Mouse (Mus musculus): ENCODE results near the gene Tmem119. TPM values are rescaled to one million over a fixed set of nuclear protein-coding genes. Genes with fewer than 3 reads are reported as not detected.

Gene Tmem119
- polyA plus RNA-seq, 2 experiments = 1.1 to 1.4 TPM

DNA sequence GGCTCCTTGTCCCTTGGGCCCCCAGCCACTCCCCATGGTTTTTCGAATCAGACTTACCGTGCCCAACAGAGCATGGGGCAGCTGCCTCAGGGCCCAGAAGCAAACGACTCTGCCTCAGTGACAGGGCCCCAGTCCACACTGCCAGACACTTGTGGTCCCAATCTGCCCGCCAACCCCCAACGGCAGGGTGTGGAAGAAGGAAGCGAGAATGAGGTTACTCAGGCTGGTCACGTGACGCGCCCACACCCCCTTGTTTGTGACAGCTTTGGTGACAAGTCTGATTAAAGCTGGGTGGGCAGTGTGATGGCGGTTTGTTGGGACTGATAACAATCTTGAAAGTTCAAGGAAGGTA, 30.0 kb upstream of the Tmem119 start:
- peak overlapping the region; percentile 51 for H3K9ac ChIP-seq (replicated peaks)
- peak overlapping the region; percentile 19 to 38 for H3K4me3 ChIP-seq (ENCODE audit: insufficient read depth in 1 of 2, low read depth in 2 of 2, low read length in 2 of 2)
- H3K27ac ChIP-seq = peak overlapping the region; percentile 13; the same call in 1 of the 2 replicates
- DNase-seq (ENCODE audit: low read depth in 3 of 3, low spot score in 3 of 3) = peak in 2 of 3 experiments; percentile 33 to 49
- WGBS (ENCODE audit: insufficient replicate concordance) = 7% methylated on average over 10 of the region's 10 CpGs
- H3K36me3 ChIP-seq (replicated peaks; ENCODE audit: control insufficient read depth, insufficient read depth, low read depth) = no peaks in the 10 kb centered on the region
- H3K4me1 ChIP-seq (replicated peaks; ENCODE audit: control insufficient read depth in 2 of 2, insufficient read depth in 2 of 2, low read length in 1 of 2) = peaks cover 3 to 19% of the 10 kb centered on the region in 2 experiments; a peak in 3 of 4 replicates
- H3K27me3 ChIP-seq (ENCODE audit: control insufficient read depth, insufficient read depth, low read length) = no peaks in the 10 kb centered on the region
- TF ChIP-seq CTCF (IDR thresholded peaks at IDR 0.05; ENCODE audit: low read depth) (no peak), EP300 (IDR thresholded peaks at IDR 0.05; ENCODE audit: low read depth) (no peak)
- H3K9me3 ChIP-seq (ENCODE audit: control insufficient read depth, low read length) = no peaks in the 10 kb centered on the region
- H3K4me2 ChIP-seq (ENCODE audit: low read depth) = peak overlapping the region; percentile 51
- ATAC-seq (ENCODE audit: insufficient read depth) = peak; percentile 72

GRCm38 (mm10) chr5:113829566-113830291, 29.4 kb upstream of the Tmem119 start:
- Histone ChIP-seq H3K9ac (replicated peaks) (peak overlapping the region; percentile 51), H3K36me3 (replicated peaks; ENCODE audit: control insufficient read depth, insufficient read depth, low read depth) (no peaks in the 10 kb centered on the region), H3K27me3 (ENCODE audit: control insufficient read depth, insufficient read depth, low read length) (no peaks in the 10 kb centered on the region), H3K9me3 (ENCODE audit: control insufficient read depth, low read length) (no peaks in the 10 kb centered on the region), H3K4me1 (replicated peaks; ENCODE audit: control insufficient read depth in 2 of 2, insufficient read depth in 2 of 2, low read length in 1 of 2) (peaks cover 3 to 21% of the 10 kb centered on the region in 2 experiments; a peak in 3 of 4 replicates), H3K4me2 (ENCODE audit: low read depth) (peak overlapping the region; percentile 51), H3K27ac (peak overlapping the region; percentile 13; the same call in 1 of the 2 replicates), H3K4me3 (ENCODE audit: insufficient read depth in 1 of 2, low read depth in 2 of 2, low read length in 2 of 2) (peak overlapping the region; percentile 19 to 38)
- TF ChIP-seq EP300 (IDR thresholded peaks at IDR 0.05; ENCODE audit: low read depth) (no peak), CTCF (IDR thresholded peaks at IDR 0.05; ENCODE audit: low read depth) (no peak)
- DNase-seq (ENCODE audit: low read depth in 3 of 3, low spot score in 3 of 3) = no peak
- peak; percentile 29 for ATAC-seq (ENCODE audit: insufficient read depth)
- WGBS (ENCODE audit: insufficient replicate concordance) = 23% methylated on average over 7 of the region's 7 CpGs

- H3K9ac ChIP-seq (replicated peaks) = no peak overlapping the region
- no peaks in the 10 kb centered on the region for H3K36me3 ChIP-seq (replicated peaks; ENCODE audit: control insufficient read depth, insufficient read depth, low read depth)
- no peak overlapping the region for H3K4me3 ChIP-seq (ENCODE audit: insufficient read depth in 1 of 2, low read depth in 2 of 2, low read length in 2 of 2)
- no peak overlapping the region for H3K27ac ChIP-seq
- DNase-seq (ENCODE audit: low read depth in 3 of 3, low spot score in 3 of 3) (no peak), ATAC-seq (ENCODE audit: insufficient read depth) (no peak)
- H3K9me3 ChIP-seq (ENCODE audit: control insufficient read depth, low read length) = no peaks in the 10 kb centered on the region
- peaks cover 3 to 23% of the 10 kb centered on the region in 2 experiments; a peak in 3 of 4 replicates for H3K4me1 ChIP-seq (replicated peaks; ENCODE audit: control insufficient read depth in 2 of 2, insufficient read depth in 2 of 2, low read length in 1 of 2)
- no peak overlapping the region for H3K4me2 ChIP-seq (ENCODE audit: low read depth)
- 51% methylated on average over 7 of the region's 7 CpGs for WGBS (ENCODE audit: insufficient replicate concordance)
- no peaks in the 10 kb centered on the region for H3K27me3 ChIP-seq (ENCODE audit: control insufficient read depth, insufficient read depth, low read length)
- no peak for TF ChIP-seq CTCF (IDR thresholded peaks at IDR 0.05; ENCODE audit: low read depth)
- no peak for TF ChIP-seq EP300 (IDR thresholded peaks at IDR 0.05; ENCODE audit: low read depth)
Measured at GRCm38 (mm10) chr5:113828481-113828880, 28.2 kb upstream of the Tmem119 start.

DNA sequence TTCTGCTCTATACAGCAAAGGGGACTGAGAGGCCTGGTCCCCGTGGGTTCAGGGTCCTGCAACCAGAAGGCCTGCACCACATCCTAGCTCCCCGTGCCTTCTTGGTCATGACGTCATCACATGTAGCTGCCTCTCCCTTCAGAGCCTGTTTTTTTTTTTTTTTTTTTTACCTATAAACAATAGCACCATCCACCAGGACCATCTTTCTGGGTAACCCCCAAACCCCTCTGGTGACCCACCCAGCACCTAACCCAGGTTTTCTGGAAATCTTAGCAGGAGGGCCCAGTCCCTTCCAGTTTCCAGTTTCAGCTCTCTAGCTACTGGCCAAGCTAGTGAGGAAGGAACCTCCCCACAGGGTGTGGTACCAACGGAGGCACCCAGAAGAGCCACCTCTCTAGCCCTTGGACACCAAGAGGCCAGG, 27.7 kb upstream of the Tmem119 start:
- TF ChIP-seq EP300 (IDR thresholded peaks at IDR 0.05; ENCODE audit: low read depth) (no peak), CTCF (IDR thresholded peaks at IDR 0.05; ENCODE audit: low read depth) (no peak)
- 32% methylated on average over 4 of the region's 4 CpGs for WGBS (ENCODE audit: insufficient replicate concordance)
- H3K9ac ChIP-seq (replicated peaks) = no peak overlapping the region
- no peak for ATAC-seq (ENCODE audit: insufficient read depth)
- H3K36me3 ChIP-seq (replicated peaks; ENCODE audit: control insufficient read depth, insufficient read depth, low read depth) = no peaks in the 10 kb centered on the region
- H3K27ac ChIP-seq = no peak overlapping the region
- no peak overlapping the region for H3K4me2 ChIP-seq (ENCODE audit: low read depth)
- peaks cover 3 to 23% of the 10 kb centered on the region in 2 experiments; a peak in 3 of 4 replicates for H3K4me1 ChIP-seq (replicated peaks; ENCODE audit: control insufficient read depth in 2 of 2, insufficient read depth in 2 of 2, low read length in 1 of 2)
- no peak overlapping the region for H3K4me3 ChIP-seq (ENCODE audit: insufficient read depth in 1 of 2, low read depth in 2 of 2, low read length in 2 of 2)
- H3K27me3 ChIP-seq (ENCODE audit: control insufficient read depth, insufficient read depth, low read length) = no peaks in the 10 kb centered on the region
- no peak for DNase-seq (ENCODE audit: low read depth in 3 of 3, low spot score in 3 of 3)
- no peaks in the 10 kb centered on the region for H3K9me3 ChIP-seq (ENCODE audit: control insufficient read depth, low read length)

DNA sequence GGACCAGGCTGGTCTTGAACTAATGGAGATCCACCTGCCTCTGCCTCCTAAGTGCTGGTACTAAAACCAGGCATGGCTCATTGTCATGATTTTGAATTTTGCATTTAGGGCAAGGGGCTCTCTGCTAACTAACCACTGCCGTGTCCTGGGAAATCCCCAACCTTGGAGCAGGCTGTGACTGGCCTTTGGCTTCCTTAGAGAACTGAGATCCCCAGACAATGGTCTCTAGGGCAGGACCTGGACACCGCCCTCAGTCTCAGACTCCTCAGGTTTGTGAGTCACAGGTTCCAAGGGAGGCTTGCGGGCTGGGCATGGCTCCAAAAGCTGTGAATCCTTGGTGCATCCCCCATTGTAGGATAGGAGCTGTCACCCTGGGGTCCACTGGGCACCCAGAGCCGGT, 26.3 kb upstream of the Tmem119 start:
- H3K9me3 ChIP-seq (ENCODE audit: control insufficient read depth, low read length) = no peaks in the 10 kb centered on the region
- DNase-seq (ENCODE audit: low read depth in 3 of 3, low spot score in 3 of 3) (no peak), ATAC-seq (ENCODE audit: insufficient read depth) (no peak)
- H3K4me2 ChIP-seq (ENCODE audit: low read depth) = no peak overlapping the region
- H3K27me3 ChIP-seq (ENCODE audit: control insufficient read depth, insufficient read depth, low read length) = no peaks in the 10 kb centered on the region
- no peaks in the 10 kb centered on the region for H3K36me3 ChIP-seq (replicated peaks; ENCODE audit: control insufficient read depth, insufficient read depth, low read depth)
- H3K4me1 ChIP-seq (replicated peaks; ENCODE audit: control insufficient read depth in 2 of 2, insufficient read depth in 2 of 2, low read length in 1 of 2) = peaks cover 3 to 23% of the 10 kb centered on the region in 2 experiments; a peak in 3 of 4 replicates
- H3K4me3 ChIP-seq (ENCODE audit: insufficient read depth in 1 of 2, low read depth in 2 of 2, low read length in 2 of 2) = no peak overlapping the region
- H3K9ac ChIP-seq (replicated peaks) = no peak overlapping the region
- TF ChIP-seq EP300 (IDR thresholded peaks at IDR 0.05; ENCODE audit: low read depth) (no peak), CTCF (IDR thresholded peaks at IDR 0.05; ENCODE audit: low read depth) (no peak)
- no peak overlapping the region for H3K27ac ChIP-seq
- 87% methylated on average over 4 of the region's 4 CpGs for WGBS (ENCODE audit: insufficient replicate concordance)

Data from liver, embryonic 14.5 days (tissue).